Comparison of ENCODE assay signal across 20 mouse cellular contexts in the genomic region with DNA sequence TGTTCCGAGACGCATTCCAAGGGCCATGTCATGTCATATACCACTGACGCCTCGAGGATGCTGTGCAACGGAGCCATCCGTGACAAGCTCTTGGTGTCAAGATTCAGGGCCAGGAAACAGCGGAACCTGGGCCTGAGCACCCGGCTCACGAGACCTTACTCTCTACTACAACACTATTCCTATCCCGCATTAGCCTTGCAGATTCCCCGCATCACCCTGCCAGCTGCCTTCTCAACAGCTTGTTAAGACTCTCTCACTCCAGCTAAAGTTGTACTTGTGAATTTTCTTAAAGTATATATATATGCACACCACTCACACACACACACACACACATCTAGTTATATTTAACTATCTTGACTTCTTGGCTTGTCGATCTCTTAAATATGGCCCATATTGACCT.
DNase-seq lines count a peak whose midpoint lies in the region; ATAC-seq and TF ChIP-seq lines count a peak whose summit lies in the region.
"Had no signal": no experiment of that assay in that cellular context is flagged by ENCODE, and none has a peak within 500 bp of the region (broad histone marks: within the 10 kb centered on the region; RNA-seq: fewer than 3 reads in every experiment).

No protein-coding gene starts in this region.

- DNase-seq in frontal cortex, adult 2 months (ENCODE audit: extremely low spot score in 1 of 2, low spot score in 1 of 2): peak; percentile 52 to 56
- DNase-seq in frontal cortex, postnatal 14 days (ENCODE audit: low spot score in 2 of 2): no peak
- DNase-seq in heart, adult 2 months: no peak
- peak; percentile 47 to 63 for DNase-seq in right cerebral cortex, postnatal 10 days (ENCODE audit: low spot score in 2 of 2)
- DNase-seq in right cerebral cortex, postnatal 4 days: no peak
- DNase-seq in layer of hippocampus, adult 9-10 months (ENCODE audit: low spot score): no peak
- DNase-seq: adrenal gland, postnatal 14 days; cerebellum, adult 18-20 months; cerebellum, adult 9-11 months; cerebellum, postnatal 36 days; gastrocnemius, postnatal 36 days; heart, postnatal 36 days had no signal

- peaks cover 25% of the 10 kb centered on the region for H3K4me1 ChIP-seq in heart, embryonic 13.5 days
- no peaks in the 10 kb centered on the region; the same call in 1 of the 2 replicates for H3K4me1 ChIP-seq in heart, adult 2 months (ENCODE audit: control insufficient read depth, insufficient read depth, low read length)

- TF ChIP-seq CTCF in heart, adult 2 months (IDR thresholded peaks at IDR 0.05): no peak

- H3K79me2 ChIP-seq in heart, adult 2 months (replicated peaks; ENCODE audit: control insufficient read depth, insufficient read depth, low read length): no peaks in the 10 kb centered on the region

- H3K4me3 ChIP-seq in heart, embryonic 13.5 days: no peak overlapping the region
- H3K4me3 ChIP-seq in heart, adult 2 months: no peak overlapping the region
- H3K4me3 ChIP-seq: embryonic facial prominence, embryonic 10.5 days; hindbrain, embryonic 15.5 days had no signal

- no peaks in the 10 kb centered on the region for H3K27me3 ChIP-seq in heart, embryonic 13.5 days (replicated peaks)
- H3K27me3 ChIP-seq in heart, adult 2 months (ENCODE audit: control insufficient read depth, insufficient read depth, low read length): no peaks in the 10 kb centered on the region
- H3K27me3 ChIP-seq: CH12.LX; hindbrain, embryonic 15.5 days had no signal

- intact Hi-C loops in heart, adult 2 months (cut with DNase I): no loop called here

- no peak overlapping the region for H3K9ac ChIP-seq in heart, embryonic 13.5 days
- H3K9ac ChIP-seq in heart, adult 2 months (ENCODE audit: low read depth, low read length): no peak overlapping the region
- H3K9ac ChIP-seq: hindbrain, embryonic 15.5 days had no signal

- no peak for TF ChIP-seq EP300 in heart, adult 2 months (IDR thresholded peaks at IDR 0.05; ENCODE audit: insufficient read depth, low read depth, low read length)

- H3K36me3 ChIP-seq in heart, embryonic 13.5 days: no peaks in the 10 kb centered on the region
- no peaks in the 10 kb centered on the region for H3K36me3 ChIP-seq in heart, adult 2 months (ENCODE audit: control insufficient read depth, insufficient read depth, low read length)
- H3K36me3 ChIP-seq: embryonic facial prominence, embryonic 10.5 days; hindbrain, embryonic 15.5 days had no signal

- no peaks in the 10 kb centered on the region for H3K9me3 ChIP-seq in heart, embryonic 13.5 days
- H3K9me3 ChIP-seq: embryonic facial prominence, embryonic 10.5 days; hindbrain, embryonic 15.5 days had no signal

- no peak for ATAC-seq in heart, embryonic 13.5 days (ENCODE audit: extremely low read depth, insufficient number of reproducible peaks, low FRiP score, low TSS enrichment)
- ATAC-seq: activated CD4-positive, CD25-positive, alpha-beta regulatory T cell, adult 4 months; forebrain, embryonic 14.5 days; intestine, embryonic 16.5 days; Patski had no signal

- 48% methylated on average over 12 of the region's 12 CpGs for WGBS in heart, embryonic 13.5 days
- WGBS in heart, adult 2 months: 75% methylated on average over 12 of the region's 12 CpGs

- H3K4me2 ChIP-seq in heart, embryonic 13.5 days: peak overlapping the region; percentile 15; the same call in 1 of the 2 replicates
- H3K4me2 ChIP-seq: hindbrain, embryonic 15.5 days had no signal

- no peak overlapping the region for H3K27ac ChIP-seq in heart, embryonic 13.5 days (replicated peaks)
- no peak overlapping the region for H3K27ac ChIP-seq in heart, adult 2 months
- H3K27ac ChIP-seq: embryonic facial prominence, embryonic 10.5 days; hindbrain, embryonic 15.5 days had no signal

- no peak for TF ChIP-seq POLR2A in heart, adult 2 months (IDR thresholded peaks at IDR 0.05; ENCODE audit: insufficient read depth, low read depth, low read length)

Comparison
In these comparisons a context has a peak if more than half of its experiments do, and no peak if none do; other contexts are left out.
1. DNase-seq: peak in frontal cortex, adult 2 months (2 of 2) and right cerebral cortex, postnatal 10 days (2 of 2); none in frontal cortex, postnatal 14 days (0 of 2), heart, adult 2 months (0 of 2), right cerebral cortex, postnatal 4 days (single experiment) and layer of hippocampus, adult 9-10 months (single experiment).